8 mouse cellular contexts compared by ENCODE assay signal in the genomic region with DNA sequence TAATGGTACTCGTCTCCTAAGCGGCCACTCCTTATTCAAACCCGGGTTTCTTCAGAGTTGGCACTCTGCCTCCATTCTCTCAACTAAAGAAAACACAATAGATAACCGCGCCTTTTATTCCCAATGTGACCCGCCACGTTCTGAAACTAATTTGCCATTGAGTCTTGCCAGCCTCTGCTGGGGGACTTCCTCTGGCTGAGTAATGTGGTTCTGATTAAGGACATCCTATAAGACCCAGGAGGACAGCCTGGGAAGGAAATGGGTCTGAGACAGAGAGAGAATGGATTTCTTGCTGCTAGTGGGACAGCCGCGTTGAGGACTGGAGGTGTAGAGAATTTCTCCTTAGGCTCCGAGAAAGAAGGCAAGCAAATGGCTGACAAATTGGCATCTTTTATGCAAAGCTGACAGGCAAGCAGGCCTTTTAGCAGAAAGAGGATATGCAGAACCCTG.
DNase-seq lines count a peak whose midpoint lies in the region; ATAC-seq and TF ChIP-seq lines count a peak whose summit lies in the region.

No protein-coding gene starts in this region.

- no peak overlapping the region for H3K9ac ChIP-seq in forebrain, embryonic 15.5 days (replicated peaks)
- H3K9ac ChIP-seq in hindbrain, embryonic 14.5 days = no peak overlapping the region
- H3K9ac ChIP-seq in midbrain, embryonic 13.5 days (replicated peaks) = no peak overlapping the region
- no peak overlapping the region for H3K9ac ChIP-seq in intestine, embryonic 16.5 days (ENCODE audit: low read depth, low read length)

- H3K4me2 ChIP-seq in forebrain, embryonic 15.5 days (replicated peaks) = 0 out of 2 replicates have a peak overlapping the region, but pooled peaks have one; percentile 11
- H3K4me2 ChIP-seq in hindbrain, embryonic 14.5 days (replicated peaks) = peak overlapping the region; percentile 26; the same call in 1 of the 2 replicates
- H3K4me2 ChIP-seq in midbrain, embryonic 13.5 days (replicated peaks) = peak overlapping the region; percentile 30
- no peak overlapping the region for H3K4me2 ChIP-seq in intestine, embryonic 16.5 days (ENCODE audit: low read depth, low read length)

- H3K9me3 ChIP-seq in forebrain, embryonic 15.5 days = no peaks in the 10 kb centered on the region
- H3K9me3 ChIP-seq in hindbrain, embryonic 14.5 days (ENCODE audit: control insufficient read depth, low read length) = no peaks in the 10 kb centered on the region
- H3K9me3 ChIP-seq in midbrain, embryonic 13.5 days = no peaks in the 10 kb centered on the region
- no peaks in the 10 kb centered on the region for H3K9me3 ChIP-seq in intestine, embryonic 16.5 days (ENCODE audit: control insufficient read depth, low read length)

- TF ChIP-seq CTCF in gastrocnemius, adult 2 months (IDR thresholded peaks at IDR 0.05) = no peak

- no peak overlapping the region for H3K27ac ChIP-seq in forebrain, embryonic 15.5 days (replicated peaks)
- peak overlapping the region; percentile 60; the same call in 1 of the 2 replicates for H3K27ac ChIP-seq in hindbrain, embryonic 14.5 days
- H3K27ac ChIP-seq in midbrain, embryonic 13.5 days = 0 out of 2 replicates have a peak overlapping the region, but pooled peaks have one; percentile 30
- no peak overlapping the region for H3K27ac ChIP-seq in intestine, embryonic 16.5 days (ENCODE audit: low read length)
- no peak overlapping the region for H3K27ac ChIP-seq in gastrocnemius, adult 2 months

- peaks cover 25% of the 10 kb centered on the region; the same call in 1 of the 2 replicates for H3K27me3 ChIP-seq in forebrain, embryonic 15.5 days
- H3K27me3 ChIP-seq in hindbrain, embryonic 14.5 days (ENCODE audit: control insufficient read depth, insufficient read depth, low read length) = peaks cover 52% of the 10 kb centered on the region
- peaks cover 84% of the 10 kb centered on the region for H3K27me3 ChIP-seq in midbrain, embryonic 13.5 days
- H3K27me3 ChIP-seq in intestine, embryonic 16.5 days (replicated peaks; ENCODE audit: control insufficient read depth, insufficient read depth, low read length) = no peaks in the 10 kb centered on the region

- no peak overlapping the region for H3K4me3 ChIP-seq in forebrain, embryonic 15.5 days
- no peak overlapping the region for H3K4me3 ChIP-seq in hindbrain, embryonic 14.5 days (replicated peaks; ENCODE audit: low read length)
- no peak overlapping the region for H3K4me3 ChIP-seq in midbrain, embryonic 13.5 days (replicated peaks)
- no peak overlapping the region for H3K4me3 ChIP-seq in intestine, embryonic 16.5 days (ENCODE audit: low read length)
- H3K4me3 ChIP-seq in gastrocnemius, adult 2 months = no peak overlapping the region

- H3K36me3 ChIP-seq in forebrain, embryonic 15.5 days = no peaks in the 10 kb centered on the region
- H3K36me3 ChIP-seq in hindbrain, embryonic 14.5 days (replicated peaks; ENCODE audit: control insufficient read depth, insufficient read depth) = no peaks in the 10 kb centered on the region
- H3K36me3 ChIP-seq in midbrain, embryonic 13.5 days = no peaks in the 10 kb centered on the region
- no peaks in the 10 kb centered on the region for H3K36me3 ChIP-seq in intestine, embryonic 16.5 days (ENCODE audit: control insufficient read depth, insufficient read depth, low read length)

- intact Hi-C loops in gastrocnemius, adult 2 months (cut with DNase I) = no loop called here

- peaks cover 12% of the 10 kb centered on the region for H3K4me1 ChIP-seq in forebrain, embryonic 15.5 days
- H3K4me1 ChIP-seq in hindbrain, embryonic 14.5 days (replicated peaks; ENCODE audit: control insufficient read depth, insufficient read depth, low read length) = peaks cover 10% of the 10 kb centered on the region
- peaks cover 27% of the 10 kb centered on the region for H3K4me1 ChIP-seq in midbrain, embryonic 13.5 days (replicated peaks)
- no peaks in the 10 kb centered on the region for H3K4me1 ChIP-seq in intestine, embryonic 16.5 days (ENCODE audit: control insufficient read depth, insufficient read depth, low read length)

- 4% methylated on average over 10 of the region's 10 CpGs for WGBS in forebrain, embryonic 15.5 days
- 3% methylated on average over 10 of the region's 10 CpGs for WGBS in hindbrain, embryonic 14.5 days
- 11% methylated on average over 10 of the region's 10 CpGs for WGBS in midbrain, embryonic 13.5 days
- 31% methylated on average over 10 of the region's 10 CpGs for WGBS in intestine, embryonic 16.5 days

- ATAC-seq in forebrain, embryonic 15.5 days (replicated peaks) = no peak
- ATAC-seq in hindbrain, embryonic 14.5 days (ENCODE audit: low FRiP score) = no peak
- peak; percentile 30; the same call in 1 of the 2 replicates for ATAC-seq in midbrain, embryonic 13.5 days
- ATAC-seq in intestine, embryonic 16.5 days = no peak
- no peak for ATAC-seq in megakaryocyte progenitor cell, adult 5-6 weeks (replicated peaks; ENCODE audit: poor library complexity)

- DNase-seq in embryo, embryonic 11 days = peak; percentile 69
- DNase-seq in hindbrain, embryonic 14.5 days (ENCODE audit: low spot score) = peak; percentile 44
- no peak for DNase-seq in urinary bladder, postnatal 25 days (ENCODE audit: low spot score)
- DNase-seq in gastrocnemius, adult 2 months = no peak

Comparison
In these comparisons a context has a peak if more than half of its experiments do, and no peak if none do; other contexts are left out.
1. DNase-seq: peak in embryo, embryonic 11 days (single experiment) and hindbrain, embryonic 14.5 days (single experiment); none in urinary bladder, postnatal 25 days (single experiment) and gastrocnemius, adult 2 months (single experiment).
2. H3K27ac ChIP-seq: peak in hindbrain, embryonic 14.5 days (single experiment) and midbrain, embryonic 13.5 days (single experiment); none in forebrain, embryonic 15.5 days (single experiment), intestine, embryonic 16.5 days (single experiment) and gastrocnemius, adult 2 months (single experiment).